ENCODE assay signal across 43 mouse cellular contexts in the genomic region with DNA sequence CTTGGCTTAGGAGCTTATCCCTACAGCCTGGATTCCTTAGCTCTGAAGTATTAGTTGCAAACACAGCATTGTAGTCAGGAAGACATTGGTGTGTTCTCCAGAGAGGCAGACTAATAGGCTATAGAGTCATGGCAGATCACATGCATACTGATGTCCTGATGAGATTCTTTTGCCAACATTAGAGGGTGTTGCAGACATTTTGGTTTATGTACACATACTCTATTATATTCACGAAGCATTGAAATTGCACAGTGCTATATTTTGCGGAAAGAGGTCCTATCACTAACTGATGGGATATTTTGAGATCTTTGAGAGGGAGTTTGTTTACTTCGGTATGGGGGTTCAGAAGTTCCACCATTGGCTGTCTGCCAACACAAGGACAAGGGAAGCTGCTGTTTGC. TPM values are rescaled to one million over a fixed set of nuclear protein-coding genes. Genes with fewer than 3 reads are reported as not detected.
"Had no signal": no experiment of that assay in that cellular context is flagged by ENCODE, and none has a peak within 500 bp of the region (broad histone marks: within the 10 kb centered on the region; RNA-seq: fewer than 3 reads in every experiment).

No protein-coding gene starts in this region.

- H3K9me3 ChIP-seq: heart, embryonic 10.5 days; heart, embryonic 12.5 days; heart, embryonic 13.5 days; heart, embryonic 15.5 days; hindbrain, embryonic 10.5 days; hindbrain, embryonic 12.5 days; hindbrain, embryonic 13.5 days; hindbrain, embryonic 15.5 days; intestine, embryonic 15.5 days; kidney, embryonic 15.5 days had no signal

- H3K27ac ChIP-seq: heart, embryonic 10.5 days; heart, embryonic 13.5 days; heart, embryonic 15.5 days; hindbrain, embryonic 10.5 days; hindbrain, embryonic 12.5 days; hindbrain, embryonic 13.5 days; hindbrain, embryonic 14.5 days; hindbrain, embryonic 15.5 days; hindbrain, postnatal 0 days; intestine, embryonic 15.5 days; kidney, embryonic 15.5 days; kidney, postnatal 0 days; layer of hippocampus, adult 2 months had no signal

- H3K4me3 ChIP-seq: heart, embryonic 10.5 days; heart, embryonic 12.5 days; heart, embryonic 13.5 days; heart, embryonic 15.5 days; hindbrain, embryonic 10.5 days; hindbrain, embryonic 12.5 days; hindbrain, embryonic 13.5 days; hindbrain, embryonic 15.5 days; intestine, embryonic 15.5 days; kidney, embryonic 15.5 days; layer of hippocampus, adult 2 months had no signal

- ATAC-seq: hindbrain, embryonic 16.5 days; hindbrain, postnatal 0 days; inflammation-experienced regulatory T-cells, adult 6 months; intestine, embryonic 15.5 days; intestine, embryonic 16.5 days; intestine, postnatal 0 days had no signal

- H3K9ac ChIP-seq: heart, embryonic 12.5 days; heart, embryonic 13.5 days; heart, embryonic 15.5 days; hindbrain, embryonic 12.5 days; hindbrain, embryonic 13.5 days; hindbrain, embryonic 14.5 days; hindbrain, embryonic 15.5 days; intestine, embryonic 15.5 days; kidney, embryonic 15.5 days had no signal

- DNase-seq: heart, postnatal 10 days; heart, postnatal 14 days; heart, postnatal 36 days; heart, postnatal 4 days; kidney, adult 11 months; kidney, adult 18-20 months; kidney, adult 2 months; kidney, adult 8-10 months; kidney, adult 9 months; kidney, postnatal 10 days; kidney, postnatal 14 days; kidney, postnatal 25 days; kidney, postnatal 36 days; kidney, postnatal 4 days; layer of hippocampus, adult 9-11 months; layer of hippocampus, postnatal 36 days had no signal

- H3K4me2 ChIP-seq: heart, embryonic 11.5 days; heart, embryonic 12.5 days; heart, embryonic 13.5 days; heart, embryonic 15.5 days; hindbrain, embryonic 12.5 days; hindbrain, embryonic 13.5 days; hindbrain, embryonic 14.5 days; hindbrain, embryonic 15.5 days; intestine, embryonic 15.5 days; kidney, embryonic 15.5 days had no signal

- H3K27me3 ChIP-seq: heart, embryonic 12.5 days; heart, embryonic 13.5 days; heart, embryonic 15.5 days; hindbrain, embryonic 12.5 days; hindbrain, embryonic 13.5 days; hindbrain, embryonic 15.5 days; intestine, embryonic 15.5 days; kidney, embryonic 15.5 days had no signal

- H3K4me1 ChIP-seq: heart, embryonic 10.5 days; heart, embryonic 12.5 days; heart, embryonic 13.5 days; heart, embryonic 15.5 days; hindbrain, embryonic 10.5 days; hindbrain, embryonic 12.5 days; hindbrain, embryonic 13.5 days; hindbrain, embryonic 15.5 days; intestine, embryonic 15.5 days; kidney, embryonic 15.5 days had no signal

- H3K36me3 ChIP-seq: heart, embryonic 10.5 days; heart, embryonic 12.5 days; heart, embryonic 13.5 days; heart, embryonic 15.5 days; hindbrain, embryonic 10.5 days; hindbrain, embryonic 12.5 days; hindbrain, embryonic 13.5 days; hindbrain, embryonic 15.5 days; intestine, embryonic 15.5 days; kidney, embryonic 15.5 days had no signal

RNA-seq across cellular contexts. Expression of gene Ifnb1, which starts 34.5 kb away (rescaled TPM):
- polyA plus RNA-seq: heart, embryonic 10.5 days; heart, embryonic 11.5 days; heart, embryonic 12.5 days; heart, embryonic 13.5 days; heart, embryonic 14.5 days; heart, embryonic 15.5 days; heart, embryonic 16.5 days; heart, postnatal 0 days; hindbrain, embryonic 10.5 days; hindbrain, embryonic 11.5 days; hindbrain, embryonic 12.5 days; hindbrain, embryonic 13.5 days; hindbrain, embryonic 14.5 days; hindbrain, embryonic 15.5 days; hindbrain, embryonic 16.5 days; hindbrain, postnatal 0 days; inflammation-experienced regulatory T-cells, adult 6 months; intestine, embryonic 14.5 days; intestine, embryonic 15.5 days; intestine, embryonic 16.5 days; intestine, postnatal 0 days; kidney, adult 2 months; kidney, embryonic 14.5 days; kidney, embryonic 15.5 days; kidney, embryonic 16.5 days; kidney, postnatal 0 days; large intestine, adult 2 months had no signal
